Mouse (Mus musculus) testis, postnatal 10 days (tissue): ENCODE measurements around the gene Rbpj.
A peak's percentile ranks its signal among the peaks of the same experiment; 100 is the strongest.
"Not testable (repeated sequence)": the region's sequence is repeated elsewhere in the genome, so short reads cannot be mapped to it uniquely, and the experiment has no call there.

Source experiments
- DNase-seq: peaks from one replicate; pipeline ENCODE4 v3.0.0; 2021; ENCODE audit warnings: low spot score

The Rbpj gene

GRCm38 (mm10) chr5:53511426-53511825 lies 45.5 kb downstream of the Rbpj start:
- DNase-seq, result no peak

DNA sequence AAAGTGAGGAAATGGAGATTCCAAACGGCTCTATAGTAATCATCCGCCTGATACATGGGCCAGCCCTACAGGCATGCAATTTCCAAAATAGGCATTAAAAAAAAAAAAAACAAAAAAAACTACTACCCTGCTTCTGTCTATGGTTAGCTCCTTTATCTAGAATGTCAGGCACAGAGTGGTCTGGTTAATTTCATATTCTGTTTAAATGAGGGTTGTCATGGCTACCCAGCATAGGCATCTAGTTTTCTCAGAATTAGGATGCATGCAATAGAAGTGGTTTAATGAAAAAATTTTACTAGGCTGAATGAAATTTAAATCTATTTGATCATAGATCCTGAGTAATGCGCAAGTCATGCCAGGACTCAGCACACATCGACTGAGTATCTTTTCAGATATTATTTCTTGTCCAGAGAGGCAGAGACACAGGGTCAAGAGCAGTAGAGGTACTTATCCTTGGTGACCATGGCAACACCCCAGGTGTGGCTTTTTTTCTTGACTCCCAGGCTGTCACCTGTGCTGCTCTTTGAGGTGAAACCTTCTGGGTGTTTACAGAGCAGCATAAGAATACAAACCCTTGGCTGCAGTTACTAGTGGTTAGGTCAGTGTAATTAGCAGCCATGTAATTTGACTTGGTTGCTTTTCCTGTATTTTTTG lies 49.1 kb downstream of the Rbpj start:
- no peak for DNase-seq

- DNase-seq, result no peak
Observed at GRCm38 (mm10) chr5:53516482-53516881, 50.5 kb downstream of the Rbpj start.

- no peak for DNase-seq
Observed at GRCm38 (mm10) chr5:53517802-53518201, 51.9 kb downstream of the Rbpj start.

DNA sequence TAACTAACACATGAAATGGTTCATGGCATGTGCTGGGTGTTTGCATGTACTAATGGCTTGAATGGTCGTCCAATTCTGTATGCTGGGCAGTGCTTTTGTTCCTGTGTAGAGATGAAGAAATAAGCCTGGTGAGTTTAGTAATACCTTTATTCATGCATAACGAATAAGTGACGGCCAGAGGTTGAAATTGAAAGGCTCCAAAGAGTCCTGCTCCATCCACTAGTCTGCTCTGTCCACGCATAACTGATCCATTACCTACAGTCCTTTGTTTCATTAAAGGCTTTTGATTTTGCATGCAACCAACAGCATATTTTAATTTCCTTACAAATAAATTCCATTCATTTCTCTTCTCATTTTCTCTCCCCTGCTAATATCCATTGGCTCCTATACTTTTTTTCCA lies 53.2 kb downstream of the Rbpj start:
- DNase-seq, result no peak

DNA sequence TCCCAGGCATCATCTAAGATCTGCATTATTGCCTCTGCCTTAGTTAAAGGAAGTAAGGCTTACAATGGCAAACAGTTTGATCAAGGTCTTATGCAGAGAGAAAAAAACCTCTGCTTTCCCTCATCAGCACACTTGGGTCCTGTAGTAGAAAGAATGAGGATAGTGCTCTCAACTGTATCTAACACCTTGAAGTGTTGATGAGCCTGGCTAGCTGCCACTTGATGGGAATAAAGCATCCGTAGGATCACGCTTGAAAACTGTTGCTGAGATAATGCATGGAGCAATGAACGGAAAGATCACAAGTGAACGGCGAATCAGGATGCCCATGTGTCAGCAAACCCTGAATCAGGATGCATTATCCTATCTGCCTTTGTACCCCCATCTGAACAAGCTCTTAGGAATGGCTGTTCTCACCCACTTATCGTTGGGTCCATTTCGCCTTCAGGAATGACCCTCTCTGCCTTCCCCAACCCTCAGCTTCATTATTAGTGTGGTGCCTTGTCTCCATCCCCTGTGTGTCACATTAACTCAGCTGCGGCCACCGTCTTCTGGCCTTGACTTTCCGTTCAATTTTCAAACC lies 54.1 kb downstream of the Rbpj start:
- no peak for DNase-seq

DNA sequence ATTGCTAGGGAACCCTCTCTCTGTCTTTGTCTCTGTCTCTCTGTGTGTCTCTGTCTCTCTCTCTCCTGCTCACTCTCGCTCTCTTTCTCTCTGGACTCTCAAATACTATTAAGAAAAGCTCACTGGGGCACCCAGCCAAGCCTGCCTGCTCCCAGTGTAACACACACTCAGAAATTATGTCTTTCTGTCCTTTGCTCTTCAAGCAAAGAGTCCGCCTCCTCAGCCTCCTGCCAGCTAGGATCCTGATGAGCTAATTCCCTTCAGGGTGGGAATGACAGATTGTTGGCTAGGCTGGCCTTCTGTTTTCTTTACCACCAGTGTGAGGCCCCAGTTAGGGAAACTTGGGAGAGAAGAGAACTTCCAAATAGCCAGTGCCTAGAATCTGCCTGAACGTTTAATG lies 57.1 kb downstream of the Rbpj start:
- peak; percentile 67 for DNase-seq

- DNase-seq, result no peak
Observed at GRCm38 (mm10) chr5:53524162-53524561, 58.2 kb downstream of the Rbpj start.

GRCm38 (mm10) chr5:53524831-53525230 lies 58.9 kb downstream of the Rbpj start:
- no peak for DNase-seq

DNA sequence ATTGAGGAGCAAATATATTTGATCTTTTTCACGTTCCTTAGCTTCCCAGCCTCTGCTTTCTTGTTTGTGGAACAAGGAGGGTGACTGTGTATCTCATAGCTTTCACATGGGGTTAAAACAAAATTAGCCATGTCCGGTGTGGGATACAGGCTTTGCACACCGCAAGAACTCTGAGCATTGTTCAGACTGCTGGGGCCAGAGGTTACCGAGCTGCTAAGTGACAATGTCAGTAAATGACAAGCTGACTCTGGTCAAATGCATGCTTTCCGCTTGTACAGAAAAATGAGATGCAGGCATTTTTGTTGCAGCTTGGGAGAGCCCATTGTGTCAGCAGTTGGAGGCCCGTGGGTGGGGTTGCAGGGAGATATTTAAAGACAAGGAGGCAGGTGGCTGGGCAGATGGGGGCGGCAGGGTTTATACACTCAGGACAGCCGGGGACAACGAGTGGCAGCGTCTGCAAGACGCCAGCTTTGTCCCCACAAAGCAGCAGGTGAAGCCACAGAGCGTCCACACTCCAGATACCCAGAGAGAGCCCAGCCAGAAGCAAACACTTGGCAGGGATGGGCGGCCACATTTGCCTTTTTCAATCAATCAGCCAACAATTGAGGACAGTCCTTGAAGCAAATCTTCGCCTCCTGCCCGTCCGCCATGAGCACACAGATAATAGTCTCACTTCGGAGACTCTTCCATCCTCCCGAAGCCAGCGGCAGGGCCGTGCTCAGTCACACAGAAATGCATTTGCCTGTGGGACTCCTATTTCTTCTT lies 59.5 kb downstream of the Rbpj start:
- no peak for DNase-seq

GRCm38 (mm10) chr5:53526070-53526430 lies 60.1 kb downstream of the Rbpj start:
- DNase-seq, result no peak

DNA sequence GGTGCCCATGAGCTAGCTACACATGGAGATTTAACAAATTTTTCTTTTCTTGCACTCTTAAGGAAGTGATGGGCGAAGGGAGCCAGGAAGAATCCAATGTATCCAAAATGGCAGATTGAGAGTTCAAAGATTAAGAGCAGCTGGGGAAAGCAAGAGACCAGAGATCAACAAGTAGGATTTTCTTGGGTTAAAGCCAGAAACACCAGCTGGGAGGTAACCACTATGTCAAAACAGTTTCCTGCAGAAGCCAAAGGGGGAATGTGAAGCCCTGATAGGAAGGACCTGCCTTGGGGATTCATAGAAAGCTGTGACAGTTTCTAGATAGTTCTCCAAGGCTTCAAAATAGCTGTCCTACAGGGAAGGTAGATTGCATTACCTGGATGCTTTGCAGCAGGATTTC lies 63.9 kb downstream of the Rbpj start:
- no peak for DNase-seq

DNA sequence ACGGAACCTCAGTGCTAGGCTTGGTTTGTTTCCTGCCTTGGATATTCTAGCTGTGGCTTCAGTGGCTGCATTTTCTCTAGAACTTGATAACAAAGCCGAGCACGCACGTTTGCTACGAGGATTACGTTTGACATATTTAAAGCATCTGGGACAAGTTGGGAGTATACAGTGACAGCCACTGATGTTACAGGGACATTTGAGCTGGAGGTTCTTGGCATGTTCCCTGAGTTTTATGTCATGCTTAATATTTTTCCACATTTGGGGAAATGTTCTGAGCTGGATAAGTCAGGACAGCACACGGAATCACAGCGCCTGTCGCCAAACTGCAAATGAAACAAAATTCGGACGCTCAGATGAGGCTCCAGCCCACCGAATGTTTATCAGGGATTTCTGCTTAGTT lies 69.1 kb downstream of the Rbpj start:
- DNase-seq, result no peak

- DNase-seq, result no peak
Observed at GRCm38 (mm10) chr5:53536635-53537554, 70.9 kb downstream of the Rbpj start.

DNA sequence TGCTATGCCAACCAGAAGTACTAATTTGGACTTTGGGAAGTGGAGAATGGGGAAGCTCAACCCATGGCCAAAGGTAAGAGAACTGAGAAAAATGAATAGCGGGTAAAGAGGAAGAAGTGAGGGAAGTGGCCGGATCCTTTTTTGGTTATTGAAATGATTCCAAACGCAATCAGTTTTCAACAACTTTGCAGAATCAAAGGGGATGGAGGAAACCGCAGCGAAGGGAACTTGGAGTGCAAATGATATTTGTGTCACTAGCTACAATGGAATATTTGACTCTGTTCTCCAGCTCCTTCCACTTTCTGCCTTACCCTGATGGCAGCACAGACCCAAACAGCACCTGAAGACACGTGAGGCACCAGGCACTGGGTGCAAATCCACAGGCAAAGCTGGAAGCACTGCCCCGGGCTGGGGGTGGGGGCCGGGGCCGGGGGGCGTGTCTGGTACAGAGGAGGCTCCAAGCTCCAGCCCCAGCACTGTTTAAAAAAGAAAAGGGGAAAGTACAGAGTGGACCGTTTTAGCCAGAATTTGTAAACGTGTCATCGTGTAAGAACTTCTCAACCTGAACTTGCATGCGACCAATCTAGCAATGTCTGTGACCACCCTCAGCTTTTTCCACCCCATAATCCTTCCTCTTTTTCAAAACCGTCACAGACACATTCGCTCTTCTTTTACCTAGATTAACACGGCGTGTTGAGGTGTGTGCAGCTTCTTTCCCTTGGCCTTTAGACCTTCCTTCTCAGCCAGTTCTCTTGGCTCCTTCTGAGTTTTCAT lies 74.1 kb downstream of the Rbpj start:
- DNase-seq, result no peak

DNA sequence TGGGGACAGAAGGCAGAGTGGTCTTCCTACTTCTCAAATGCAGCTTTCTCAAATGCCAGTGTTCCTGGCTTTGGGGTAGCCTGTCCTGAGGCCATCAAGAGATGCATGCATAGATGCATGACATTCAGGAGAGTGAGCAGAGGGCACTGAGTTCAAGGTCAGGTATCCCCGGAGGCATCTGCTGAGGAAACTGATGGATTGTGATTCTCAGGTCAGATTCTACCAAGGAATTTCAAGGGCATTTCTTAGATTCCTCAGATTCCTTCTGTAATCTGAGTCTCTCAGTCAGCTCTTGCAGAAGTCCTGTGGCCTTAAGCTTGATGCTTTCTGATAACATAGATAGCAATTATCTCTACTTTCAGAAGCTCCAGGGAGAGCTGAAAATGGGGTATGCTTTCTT lies 76.1 kb downstream of the Rbpj start:
- DNase-seq, result no peak

GRCm38 (mm10) chr5:53543399-53543798 lies 77.4 kb downstream of the Rbpj start:
- no peak for DNase-seq

DNA sequence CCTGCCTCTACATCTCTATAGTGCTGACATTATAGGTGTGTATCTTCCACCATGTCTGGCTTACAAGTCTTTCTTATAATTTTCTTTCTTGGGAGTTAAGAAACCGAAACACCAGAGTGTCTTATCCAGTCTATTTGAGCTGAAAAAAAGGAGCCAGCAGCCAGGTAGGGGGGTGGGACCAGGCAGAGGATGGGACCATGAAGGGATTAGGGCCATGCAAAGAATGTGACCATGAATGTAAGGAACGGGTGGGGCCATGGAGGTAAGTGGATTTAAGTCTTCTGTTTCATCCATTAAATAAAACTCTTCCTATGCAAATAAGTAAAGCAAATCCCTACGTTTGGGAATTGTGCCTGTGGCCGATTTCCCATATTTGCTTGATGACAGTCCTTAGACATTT lies 78.0 kb downstream of the Rbpj start:
- DNase-seq, result no peak

DNA sequence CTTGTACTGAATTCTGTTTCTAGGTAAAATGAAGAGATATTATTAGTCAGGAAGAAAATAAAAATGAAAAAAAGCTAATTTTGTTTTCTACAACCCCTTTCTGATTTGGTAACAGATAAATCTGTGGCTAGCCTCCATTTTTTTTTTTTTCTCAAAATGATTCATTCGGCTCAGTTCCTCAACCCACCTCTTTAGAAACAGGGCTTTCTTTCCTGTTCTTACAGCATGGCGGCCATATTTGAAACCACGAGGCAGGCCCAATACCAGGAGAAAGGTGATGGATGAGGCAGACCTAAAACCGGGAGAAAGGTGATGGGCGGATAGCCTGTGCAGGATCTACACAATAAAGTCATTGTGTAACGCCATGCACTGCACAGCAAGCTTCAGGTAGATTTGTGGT lies 80.5 kb downstream of the Rbpj start:
- no peak for DNase-seq

- DNase-seq, result no peak
Observed at GRCm38 (mm10) chr5:53546979-53547472, 81.1 kb downstream of the Rbpj start.

GRCm38 (mm10) chr5:53550329-53550728 lies 84.4 kb downstream of the Rbpj start:
- not testable (repeated sequence) for DNase-seq

DNA sequence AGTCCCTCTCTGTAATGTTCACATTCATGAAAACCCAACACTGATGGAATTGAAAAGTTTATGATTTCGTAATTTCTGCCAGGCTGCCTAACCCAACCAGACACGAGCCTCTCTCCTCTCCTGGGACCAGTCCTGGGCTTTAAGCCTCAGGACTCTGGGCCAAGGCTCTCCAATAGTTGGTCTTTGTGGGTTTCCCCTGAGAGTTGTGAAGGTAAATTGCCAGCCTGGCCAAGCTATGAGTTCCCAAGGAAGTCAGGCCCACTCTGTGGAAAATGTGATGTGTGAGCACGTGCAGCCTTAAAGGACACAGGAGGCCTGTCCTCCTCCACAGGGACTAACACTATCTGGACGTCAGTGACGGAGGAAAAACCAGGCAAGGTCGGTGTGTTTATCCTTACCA lies 85.4 kb downstream of the Rbpj start:
- DNase-seq, result no peak
